Mouse (Mus musculus): Measurements from ENCODE around the gene Mrpl54. TPM values are rescaled to one million over a fixed set of nuclear protein-coding genes. Genes with fewer than 3 reads are reported as not detected.

Gene Mrpl54
- polyA plus RNA-seq (2017; shearing (Covaris generic)) = 100 to 1,000 TPM; 111 to 148 (median 127) TPM

- peak; percentile 87 for ATAC-seq
These were observed at the start of gene Mrpl54, which contains the start of gene Apba3 for GRCm38 (mm10) chr10:81266211-81267105. TSS of gene Mrpl54 (minus strand) at chr10:81266934. TSS of gene Apba3 (plus strand) at chr10:81266960.

GRCm38 (mm10) chr10:81315587-81315986 lies 48.9 kb upstream of the Mrpl54 start:
- ATAC-seq = no peak

- ATAC-seq = no peak
These were observed 47.5 kb upstream of the Mrpl54 start for GRCm38 (mm10) chr10:81314201-81314600.

GRCm38 (mm10) chr10:81313581-81313980 lies 46.8 kb upstream of the Mrpl54 start:
- ATAC-seq = no peak

- peak; percentile 92 for ATAC-seq
These were observed 42.8 kb upstream of the Mrpl54 start for GRCm38 (mm10) chr10:81309571-81309970.

GRCm38 (mm10) chr10:81306837-81307682 lies 40.3 kb upstream of the Mrpl54 start:
- ATAC-seq = no peak

- ATAC-seq = no peak
These were observed 39.5 kb upstream of the Mrpl54 start for GRCm38 (mm10) chr10:81306173-81306668.

- ATAC-seq = no peak
These were observed 38.9 kb upstream of the Mrpl54 start for GRCm38 (mm10) chr10:81305663-81306062.

GRCm38 (mm10) chr10:81304597-81305238 lies 38.0 kb upstream of the Mrpl54 start:
- peak; percentile 36 for ATAC-seq

GRCm38 (mm10) chr10:81303761-81304160 lies 37.0 kb upstream of the Mrpl54 start:
- ATAC-seq = peak; percentile 66

- peak; percentile 20 for ATAC-seq
These were observed 36.5 kb upstream of the Mrpl54 start for GRCm38 (mm10) chr10:81303258-81303657.

- ATAC-seq = no peak
These were observed 36.1 kb upstream of the Mrpl54 start for GRCm38 (mm10) chr10:81302781-81303218.

- no peak for ATAC-seq
These were observed 35.6 kb upstream of the Mrpl54 start for GRCm38 (mm10) chr10:81302288-81302687.

- ATAC-seq = no peak
These were observed 34.6 kb upstream of the Mrpl54 start for GRCm38 (mm10) chr10:81301321-81301720.

GRCm38 (mm10) chr10:81300352-81300907 lies 33.7 kb upstream of the Mrpl54 start:
- ATAC-seq = no peak

GRCm38 (mm10) chr10:81299585-81300351 lies 33.0 kb upstream of the Mrpl54 start:
- ATAC-seq = no peak

- peak; percentile 58 for ATAC-seq
These were observed 31.8 kb upstream of the Mrpl54 start for GRCm38 (mm10) chr10:81298369-81299100.

- ATAC-seq = peak; percentile 70
These were observed 31.1 kb upstream of the Mrpl54 start for GRCm38 (mm10) chr10:81297845-81298244.

- no peak for ATAC-seq
These were observed 30.5 kb upstream of the Mrpl54 start for GRCm38 (mm10) chr10:81297246-81297645.

- no peak for ATAC-seq
These were observed 28.5 kb upstream of the Mrpl54 start for GRCm38 (mm10) chr10:81295185-81295584.

GRCm38 (mm10) chr10:81294442-81294841 lies 27.7 kb upstream of the Mrpl54 start:
- no peak for ATAC-seq
